Mouse (Mus musculus): Measurements from ENCODE around the gene Mta1. TPM values are rescaled to one million over a fixed set of nuclear protein-coding genes. Genes with fewer than 3 reads are reported as not detected.
A peak's percentile ranks its signal among the peaks of the same experiment; 100 is the strongest.

Gene Mta1
- polyA plus RNA-seq, 1 experiment from 2014 or later = 11.2 TPM

- peak overlapping the region; percentile 95 for H3K9ac ChIP-seq
- no peaks in the 10 kb centered on the region for H3K9me3 ChIP-seq
- H3K27ac ChIP-seq (replicated peaks) = peak overlapping the region; percentile 99
- no peak for ATAC-seq (ENCODE audit: extremely low read depth, insufficient number of reproducible peaks, low FRiP score, low TSS enrichment)
- H3K36me3 ChIP-seq = peaks cover 34% of the 10 kb centered on the region
- peaks cover 83% of the 10 kb centered on the region for H3K4me1 ChIP-seq
- peak overlapping the region; percentile 82 for H3K4me3 ChIP-seq
- 71% methylated on average over 20 of the region's 20 CpGs for WGBS
- no peaks in the 10 kb centered on the region for H3K27me3 ChIP-seq (replicated peaks)
- peak overlapping the region; percentile 93 for H3K4me2 ChIP-seq
These were observed 46.1 kb downstream of the Mta1 start for GRCm38 (mm10) chr12:113144001-113144756.

- H3K4me1 ChIP-seq = peaks cover 80% of the 10 kb centered on the region
- peaks cover 34% of the 10 kb centered on the region for H3K36me3 ChIP-seq
- no peaks in the 10 kb centered on the region for H3K27me3 ChIP-seq (replicated peaks)
- ATAC-seq (ENCODE audit: extremely low read depth, insufficient number of reproducible peaks, low FRiP score, low TSS enrichment) = no peak
- H3K4me3 ChIP-seq = no peak overlapping the region
- WGBS = 80% methylated on average over 16 of the region's 16 CpGs
- no peaks in the 10 kb centered on the region for H3K9me3 ChIP-seq
- H3K9ac ChIP-seq = peak overlapping the region; percentile 95
- peak overlapping the region; percentile 99 for H3K27ac ChIP-seq (replicated peaks)
- H3K4me2 ChIP-seq = peak overlapping the region; percentile 93; the same call in 1 of the 2 replicates
These were observed 46.8 kb downstream of the Mta1 start for GRCm38 (mm10) chr12:113144886-113145285.

GRCm38 (mm10) chr12:113145591-113145990 lies 47.5 kb downstream of the Mta1 start:
- Histone ChIP-seq H3K4me3 (no peak overlapping the region), H3K4me2 (no peak overlapping the region), H3K36me3 (peaks cover 34% of the 10 kb centered on the region), H3K9me3 (no peaks in the 10 kb centered on the region), H3K9ac (peak overlapping the region; percentile 95), H3K27me3 (replicated peaks) (no peaks in the 10 kb centered on the region), H3K27ac (replicated peaks) (no peak overlapping the region; the same call in 1 of the 2 replicates), H3K4me1 (peaks cover 86% of the 10 kb centered on the region)
- ATAC-seq (ENCODE audit: extremely low read depth, insufficient number of reproducible peaks, low FRiP score, low TSS enrichment) = no peak
- 79% methylated on average over 5 of the region's 5 CpGs for WGBS

GRCm38 (mm10) chr12:113146112-113147057 lies 48.3 kb downstream of the Mta1 start, which contains the start of gene Crip1:
TSS of gene Crip1 (plus strand) at chr12:113146316.
- Histone ChIP-seq H3K4me3 (peak within 1 kb of the TSS; percentile 30), H3K36me3 (peaks cover 34% of the 10 kb centered on the region), H3K9ac (peak within 1 kb of the TSS; percentile 95), H3K27me3 (replicated peaks) (no peaks in the 10 kb centered on the region), H3K4me1 (peaks cover 94% of the 10 kb centered on the region), H3K9me3 (no peaks in the 10 kb centered on the region), H3K4me2 (peak within 1 kb of the TSS; percentile 51), H3K27ac (replicated peaks) (peak within 1 kb of the TSS; percentile 74)
- ATAC-seq (ENCODE audit: extremely low read depth, insufficient number of reproducible peaks, low FRiP score, low TSS enrichment) = no peak
- 9% methylated on average over 45 of the region's 45 CpGs for WGBS

DNA sequence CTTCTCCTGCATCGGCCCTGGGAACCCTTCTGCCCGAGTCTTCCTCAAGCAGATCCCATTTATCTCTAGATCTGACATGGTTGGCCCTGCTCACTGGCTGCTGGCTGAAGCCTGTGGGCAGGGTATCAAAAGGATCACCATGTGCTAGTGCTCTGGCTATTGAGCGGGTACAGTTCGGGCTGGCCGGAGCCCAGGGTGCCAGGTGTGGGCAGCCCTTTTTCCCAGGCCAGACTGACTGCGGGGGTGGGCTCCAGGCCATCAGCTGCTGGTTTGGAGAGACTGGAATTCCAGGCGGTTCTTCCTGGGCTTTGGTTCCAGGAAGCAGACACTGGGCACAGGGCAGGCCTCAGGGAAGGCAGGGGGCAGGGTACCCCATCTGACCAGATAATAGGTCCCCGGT lies 49.4 kb downstream of the Mta1 start:
- 58% methylated on average over 8 of the region's 8 CpGs for WGBS
- Histone ChIP-seq H3K27me3 (replicated peaks) (no peaks in the 10 kb centered on the region), H3K9ac (peak overlapping the region; percentile 56), H3K36me3 (peaks cover 34% of the 10 kb centered on the region), H3K4me3 (no peak overlapping the region), H3K9me3 (no peaks in the 10 kb centered on the region), H3K4me2 (no peak overlapping the region), H3K4me1 (peaks cover 91% of the 10 kb centered on the region), H3K27ac (replicated peaks) (peak overlapping the region; percentile 74)
- no peak for ATAC-seq (ENCODE audit: extremely low read depth, insufficient number of reproducible peaks, low FRiP score, low TSS enrichment)

- Histone ChIP-seq H3K4me2 (no peak overlapping the region), H3K9me3 (no peaks in the 10 kb centered on the region), H3K27me3 (replicated peaks) (no peaks in the 10 kb centered on the region), H3K9ac (no peak overlapping the region), H3K4me3 (no peak overlapping the region), H3K4me1 (peaks cover 91% of the 10 kb centered on the region), H3K36me3 (peaks cover 29% of the 10 kb centered on the region), H3K27ac (replicated peaks) (peak overlapping the region; percentile 74; the same call in 1 of the 2 replicates)
- no peak for ATAC-seq (ENCODE audit: extremely low read depth, insufficient number of reproducible peaks, low FRiP score, low TSS enrichment)
- 44% methylated on average over 16 of the region's 16 CpGs for WGBS
These were observed 50.4 kb downstream of the Mta1 start for GRCm38 (mm10) chr12:113148381-113149035.

DNA sequence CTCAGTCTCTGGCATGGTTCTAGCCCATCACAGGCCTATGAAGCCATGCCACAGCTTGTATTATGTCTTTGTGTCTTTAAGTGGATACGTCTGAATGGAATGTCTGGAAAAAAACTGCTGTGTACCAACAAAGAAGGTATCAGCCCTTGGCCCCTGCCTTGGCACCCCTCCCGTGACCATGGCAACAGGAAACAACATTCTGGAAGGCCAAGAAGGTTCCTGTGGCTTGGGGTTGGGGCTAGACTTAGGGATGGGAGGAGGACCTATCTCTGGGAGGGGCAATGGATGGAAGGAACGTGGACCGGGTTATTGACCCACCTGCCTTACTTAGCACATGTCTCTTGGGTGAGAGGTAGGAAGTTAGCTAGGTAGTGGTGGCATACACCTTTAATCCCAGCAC lies 51.3 kb downstream of the Mta1 start:
- H3K27ac ChIP-seq (replicated peaks) = no peak overlapping the region
- no peak overlapping the region for H3K9ac ChIP-seq
- H3K4me2 ChIP-seq = no peak overlapping the region
- 59% methylated on average over 4 of the region's 4 CpGs for WGBS
- peaks cover 21% of the 10 kb centered on the region for H3K36me3 ChIP-seq
- no peak for ATAC-seq (ENCODE audit: extremely low read depth, insufficient number of reproducible peaks, low FRiP score, low TSS enrichment)
- peaks cover 83% of the 10 kb centered on the region for H3K4me1 ChIP-seq
- no peaks in the 10 kb centered on the region for H3K9me3 ChIP-seq
- H3K4me3 ChIP-seq = no peak overlapping the region
- H3K27me3 ChIP-seq (replicated peaks) = no peaks in the 10 kb centered on the region

GRCm38 (mm10) chr12:113149896-113150295 lies 51.8 kb downstream of the Mta1 start:
- no peak overlapping the region for H3K4me3 ChIP-seq

GRCm38 (mm10) chr12:113150591-113150990 lies 52.5 kb downstream of the Mta1 start:
- H3K27me3 ChIP-seq (replicated peaks) = no peaks in the 10 kb centered on the region
- peaks cover 82% of the 10 kb centered on the region for H3K4me1 ChIP-seq
- no peak for ATAC-seq (ENCODE audit: extremely low read depth, insufficient number of reproducible peaks, low FRiP score, low TSS enrichment)
- no peak overlapping the region for H3K4me3 ChIP-seq
- H3K4me2 ChIP-seq = no peak overlapping the region
- H3K9me3 ChIP-seq = no peaks in the 10 kb centered on the region
- no peak overlapping the region for H3K27ac ChIP-seq (replicated peaks)
- WGBS = 62% methylated on average over 4 of the region's 4 CpGs
- H3K9ac ChIP-seq = no peak overlapping the region
- peaks cover 8% of the 10 kb centered on the region for H3K36me3 ChIP-seq

More at GRCm38 (mm10) chr12:113149896-113150295, 51.8 kb downstream of the Mta1 start:
- 67% methylated on average over 3 of the region's 3 CpGs for WGBS
- Histone ChIP-seq H3K4me2 (no peak overlapping the region), H3K27ac (replicated peaks) (no peak overlapping the region), H3K36me3 (peaks cover 15% of the 10 kb centered on the region), H3K27me3 (replicated peaks) (no peaks in the 10 kb centered on the region), H3K9me3 (no peaks in the 10 kb centered on the region), H3K9ac (no peak overlapping the region), H3K4me1 (peaks cover 82% of the 10 kb centered on the region)
- no peak for ATAC-seq (ENCODE audit: extremely low read depth, insufficient number of reproducible peaks, low FRiP score, low TSS enrichment)

- Histone ChIP-seq H3K27ac (replicated peaks) (no peak overlapping the region), H3K4me1 (peaks cover 78% of the 10 kb centered on the region), H3K36me3 (peaks cover 3% of the 10 kb centered on the region), H3K4me3 (peak overlapping the region; percentile 57), H3K9me3 (no peaks in the 10 kb centered on the region), H3K4me2 (peak overlapping the region; percentile 84), H3K27me3 (replicated peaks) (no peaks in the 10 kb centered on the region), H3K9ac (no peak overlapping the region)
- no peak for ATAC-seq (ENCODE audit: extremely low read depth, insufficient number of reproducible peaks, low FRiP score, low TSS enrichment)
- 55% methylated on average over 8 of the region's 8 CpGs for WGBS
These were observed 53.0 kb downstream of the Mta1 start for GRCm38 (mm10) chr12:113151046-113151445.
